Mouse (Mus musculus) MEL (cell line): Measurements from ENCODE around the gene Haus2. TPM values are rescaled to one million over a fixed set of nuclear protein-coding genes. Genes with fewer than 3 reads are reported as not detected.

Experiments used
- DNase-seq: peaks from one replicate; pipeline ENCODE4 v3.0.0; 2011; ENCODE audit warnings: low read depth, low spot score
- H3K27ac ChIP-seq: 2 replicates; pipeline ENCODE4 v1.5.1; 2012; ENCODE audit warnings: low read depth, mild to moderate bottlenecking, control low read depth, low read length, moderate library complexity; ENCODE audit not compliant: control insufficient read depth
- H3K27me3 ChIP-seq, 2 experiments: fragments of 150-350 bp in 1 of 2; sonication (generic) in 1 of 2; 2 replicates each; pipeline ENCODE4 v1.6.1; 2012; ENCODE audit warnings: low read length in 2 of 2, mild to moderate bottlenecking in 2 of 2, improper control_type of control experiment in 1 of 2, moderate library complexity in 1 of 2; ENCODE audit not compliant: insufficient read depth in 2 of 2, control insufficient read depth in 1 of 2
- H3K36me3 ChIP-seq, 2 experiments: 2 replicates each; pipeline ENCODE4 v1.6.1; 2012 to 2014; ENCODE audit warnings: low read length in 2 of 2, improper control_type of control experiment in 1 of 2, inconsistent platforms in 1 of 2, mild to moderate bottlenecking in 1 of 2; ENCODE audit not compliant: insufficient read depth in 2 of 2, control insufficient read depth in 1 of 2
- H3K4me1 ChIP-seq, 2 experiments: fragments of 150-350 bp in 1 of 2; sonication (generic) in 1 of 2; 2 replicates each; pipeline ENCODE4 v1.6.1; 2012; ENCODE audit warnings: low read length in 2 of 2, improper control_type of control experiment in 1 of 2, mild to moderate bottlenecking in 1 of 2; ENCODE audit not compliant: insufficient read depth in 2 of 2, control insufficient read depth in 1 of 2
- H3K4me3 ChIP-seq, 2 experiments: fragments of 150-350 bp in 1 of 2; sonication (generic) in 1 of 2; 2 replicates each; pipeline ENCODE4 v1.5.1; 2012; ENCODE audit warnings: low read depth in 2 of 2, low read length in 2 of 2, mild to moderate bottlenecking in 2 of 2, moderate library complexity in 2 of 2, control low read depth in 1 of 2, improper control_type of control experiment in 1 of 2; ENCODE audit not compliant: control insufficient read depth in 1 of 2, insufficient read depth in 1 of 2
- H3K79me2 ChIP-seq: 2 replicates; pipeline ENCODE4 v1.6.1; 2012; ENCODE audit warnings: mild to moderate bottlenecking, low read length, moderate library complexity; ENCODE audit not compliant: control insufficient read depth, poor library complexity, insufficient read depth
- H3K9ac ChIP-seq: 2 replicates; pipeline ENCODE4 v1.6.1; 2012; ENCODE audit warnings: low read depth, mild to moderate bottlenecking, control low read depth, low read length, moderate library complexity; ENCODE audit not compliant: control insufficient read depth, poor library complexity, severe bottlenecking
- H3K9me3 ChIP-seq: fragments of 150-350 bp; sonication (generic); replicated peaks from 2 replicates; pipeline ENCODE4 v1.6.1; 2012; ENCODE audit warnings: mild to moderate bottlenecking, low read length, improper control_type of control experiment, moderate library complexity; ENCODE audit not compliant: insufficient read depth
- BHLHE40 ChIP-seq: IDR thresholded peaks from 2 replicates; pipeline ENCODE4 v1.6.1; 2012; ENCODE audit warnings: low read depth, mild to moderate bottlenecking, inconsistent platforms, low read length, improper control_type of control experiment, borderline replicate concordance
- CHD1 ChIP-seq: IDR thresholded peaks from 2 replicates; pipeline ENCODE4 v1.6.1; 2012; ENCODE audit warnings: low read depth, mild to moderate bottlenecking, inconsistent platforms, low read length, improper control_type of control experiment
- CHD2 ChIP-seq: IDR thresholded peaks from 2 replicates; pipeline ENCODE4 v1.6.1; 2011; ENCODE audit warnings: low read length, improper control_type of control experiment
- CTCF ChIP-seq, 3 experiments: IDR thresholded peaks in 2 of 3; conservative IDR thresholded peaks in 1 of 3; 2 replicates each; pipeline ENCODE4 v1.5.1; 2011 to 2012; ENCODE audit warnings: low read length in 3 of 3, low read depth in 2 of 3, mild to moderate bottlenecking in 2 of 3, improper control_type of control experiment in 1 of 3, inconsistent platforms in 1 of 3, mixed read lengths in 1 of 3, moderate library complexity in 1 of 3; ENCODE audit not compliant: control insufficient read depth in 1 of 3, insufficient read depth in 1 of 3, poor library complexity in 1 of 3, severe bottlenecking in 1 of 3
- E2F4 ChIP-seq: IDR thresholded peaks from 2 replicates; pipeline ENCODE4 v1.6.1; 2011; ENCODE audit warnings: low read depth, low read length, improper control_type of control experiment, borderline replicate concordance
- ELF1 ChIP-seq: IDR thresholded peaks from 2 replicates; pipeline ENCODE4 v1.6.1; 2014; ENCODE audit warnings: low read depth, mild to moderate bottlenecking, inconsistent platforms, low read length, improper control_type of control experiment, moderate library complexity
- ETS1 ChIP-seq: IDR thresholded peaks from 2 replicates; pipeline ENCODE4 v1.6.1; 2012; ENCODE audit warnings: low read depth, mild to moderate bottlenecking, inconsistent platforms, low read length, improper control_type of control experiment, moderate library complexity
- GABPA ChIP-seq: IDR thresholded peaks from 2 replicates; pipeline ENCODE4 v1.6.1; 2012; ENCODE audit warnings: low read depth, mild to moderate bottlenecking, inconsistent platforms, low read length, improper control_type of control experiment, moderate library complexity
- GATA1 ChIP-seq: IDR thresholded peaks from 2 replicates; pipeline ENCODE4 v1.6.1; 2011; ENCODE audit warnings: low read depth, low read length, improper control_type of control experiment
- MAFK ChIP-seq: IDR thresholded peaks from 2 replicates; pipeline ENCODE4 v1.6.1; 2011; ENCODE audit warnings: low read depth, mild to moderate bottlenecking, low read length, improper control_type of control experiment, borderline replicate concordance
- MAX ChIP-seq: IDR thresholded peaks from 2 replicates; pipeline ENCODE4 v1.6.1; 2011; ENCODE audit warnings: low read length, improper control_type of control experiment
- MAZ ChIP-seq: IDR thresholded peaks from 2 replicates; pipeline ENCODE4 v1.6.1; 2012; ENCODE audit warnings: low read depth, mild to moderate bottlenecking, inconsistent platforms, low read length, improper control_type of control experiment
- MEF2A ChIP-seq: IDR thresholded peaks from 2 replicates; pipeline ENCODE4 v1.6.1; 2014; ENCODE audit warnings: low read depth, mild to moderate bottlenecking, inconsistent platforms, low read length, improper control_type of control experiment; ENCODE audit not compliant: poor library complexity, insufficient replicate concordance, severe bottlenecking; ENCODE audit errors: extremely low read depth
- MYB ChIP-seq: IDR thresholded peaks from 2 replicates; pipeline ENCODE4 v1.6.1; 2011; ENCODE audit warnings: mild to moderate bottlenecking, low read depth, low read length, improper control_type of control experiment
- MYC ChIP-seq: IDR thresholded peaks from 2 replicates; pipeline ENCODE4 v1.6.1; 2011; ENCODE audit warnings: low read depth, mild to moderate bottlenecking, low read length, improper control_type of control experiment, moderate library complexity
- NELFE ChIP-seq: IDR thresholded peaks from 2 replicates; pipeline ENCODE4 v1.6.1; 2011; ENCODE audit warnings: low read depth, low read length, improper control_type of control experiment
- NRF1 ChIP-seq: IDR thresholded peaks from 2 replicates; pipeline ENCODE4 v1.6.1; 2014; ENCODE audit warnings: low read depth, mild to moderate bottlenecking, inconsistent platforms, low read length, improper control_type of control experiment, moderate library complexity; ENCODE audit not compliant: poor library complexity, insufficient read depth, severe bottlenecking
- POLR2A ChIP-seq, 2 experiments: IDR thresholded peaks; 2 replicates each; pipeline ENCODE4 v1.6.1; 2011 to 2012; ENCODE audit warnings: low read length in 2 of 2, mild to moderate bottlenecking in 2 of 2, control low read depth in 1 of 2, improper control_type of control experiment in 1 of 2, low read depth in 1 of 2, moderate library complexity in 1 of 2; ENCODE audit not compliant: control insufficient read depth in 1 of 2, insufficient read depth in 1 of 2, poor library complexity in 1 of 2
- POLR2AphosphoS2 ChIP-seq: IDR thresholded peaks from 2 replicates; pipeline ENCODE4 v1.6.1; 2011; ENCODE audit warnings: low read length, improper control_type of control experiment
- RAD21 ChIP-seq: IDR thresholded peaks from 2 replicates; pipeline ENCODE4 v1.6.1; 2011; ENCODE audit warnings: mild to moderate bottlenecking, low read depth, low read length, improper control_type of control experiment
- RCOR1 ChIP-seq: IDR thresholded peaks from 2 replicates; pipeline ENCODE4 v1.6.1; 2012; ENCODE audit warnings: low read depth, mild to moderate bottlenecking, inconsistent platforms, low read length, improper control_type of control experiment
- SMC3 ChIP-seq: IDR thresholded peaks from 2 replicates; pipeline ENCODE4 v1.6.1; 2011; ENCODE audit warnings: low read depth, low read length, improper control_type of control experiment
- TAL1 ChIP-seq: IDR thresholded peaks from 2 replicates; pipeline ENCODE4 v1.6.1; 2012; ENCODE audit warnings: mild to moderate bottlenecking, inconsistent platforms, low read length, moderate library complexity, mixed read lengths
- TBP ChIP-seq: IDR thresholded peaks from 2 replicates; pipeline ENCODE4 v1.8.0; 2011; ENCODE audit warnings: low read depth, low read length, improper control_type of control experiment
- TCF12 ChIP-seq: IDR thresholded peaks from 2 replicates; pipeline ENCODE4 v1.6.1; 2014; ENCODE audit warnings: low read depth, mild to moderate bottlenecking, inconsistent platforms, low read length, improper control_type of control experiment, moderate library complexity
- UBTF ChIP-seq: IDR thresholded peaks from 2 replicates; pipeline ENCODE4 v1.6.1; 2012; ENCODE audit warnings: low read depth, mild to moderate bottlenecking, inconsistent platforms, low read length, improper control_type of control experiment, moderate library complexity, borderline replicate concordance; ENCODE audit not compliant: insufficient read depth
- USF1 ChIP-seq: IDR thresholded peaks from 2 replicates; pipeline ENCODE4 v1.6.1; 2014; ENCODE audit warnings: low read depth, mild to moderate bottlenecking, inconsistent platforms, low read length, improper control_type of control experiment, moderate library complexity
- USF2 ChIP-seq, 2 experiments: IDR thresholded peaks; 2 replicates each; pipeline ENCODE4 v1.6.1; 2011 to 2012; ENCODE audit warnings: improper control_type of control experiment in 2 of 2, low read length in 2 of 2, borderline replicate concordance in 1 of 2, inconsistent platforms in 1 of 2, low read depth in 1 of 2, mild to moderate bottlenecking in 1 of 2; ENCODE audit not compliant: insufficient read depth in 1 of 2
- ZC3H11A ChIP-seq: IDR thresholded peaks from 2 replicates; pipeline ENCODE4 v1.6.1; 2012; ENCODE audit warnings: low read depth, mild to moderate bottlenecking, inconsistent platforms, low read length, improper control_type of control experiment
- ZKSCAN1 ChIP-seq: IDR thresholded peaks from 2 replicates; pipeline ENCODE4 v1.6.1; 2012; ENCODE audit warnings: low read depth, mild to moderate bottlenecking, inconsistent platforms, low read length, improper control_type of control experiment, moderate library complexity
- ZMIZ1 ChIP-seq: IDR thresholded peaks from 2 replicates; pipeline ENCODE4 v1.6.1; 2012; ENCODE audit warnings: low read depth, mild to moderate bottlenecking, inconsistent platforms, low read length, improper control_type of control experiment, moderate library complexity
- ZNF384 ChIP-seq: IDR thresholded peaks from 2 replicates; pipeline ENCODE4 v1.6.1; 2012; ENCODE audit warnings: low read depth, mild to moderate bottlenecking, inconsistent platforms, low read length, improper control_type of control experiment
- polyA plus RNA-seq, 2 experiments: library from polyadenylated mRNA; stranded (reverse) in 1 of 2; unstranded in 1 of 2; fragments of >175 nt in 1 of 2; fragments of >200 nt in 1 of 2; gene quantifications; 2 replicates each; pipeline versions ENCODE4 v1.2.1 to v1.2.4; 2012; ENCODE audit warnings: low replicate concordance in 2 of 2, low read depth in 1 of 2; ENCODE audit not compliant: insufficient read length in 2 of 2, insufficient read depth in 1 of 2, missing spikeins in 1 of 2
- total RNA-seq: library from RNA; depleted of rRNA; stranded (reverse); fragments of 300-350 nt; gene quantifications from 2 replicates; pipeline ENCODE4 v1.2.3, GENCODE M21; 2012

The Haus2 gene
- total and polyA plus RNA-seq, 3 experiments, result 14.5 to 16.7 TPM; not detected in 1

DNA sequence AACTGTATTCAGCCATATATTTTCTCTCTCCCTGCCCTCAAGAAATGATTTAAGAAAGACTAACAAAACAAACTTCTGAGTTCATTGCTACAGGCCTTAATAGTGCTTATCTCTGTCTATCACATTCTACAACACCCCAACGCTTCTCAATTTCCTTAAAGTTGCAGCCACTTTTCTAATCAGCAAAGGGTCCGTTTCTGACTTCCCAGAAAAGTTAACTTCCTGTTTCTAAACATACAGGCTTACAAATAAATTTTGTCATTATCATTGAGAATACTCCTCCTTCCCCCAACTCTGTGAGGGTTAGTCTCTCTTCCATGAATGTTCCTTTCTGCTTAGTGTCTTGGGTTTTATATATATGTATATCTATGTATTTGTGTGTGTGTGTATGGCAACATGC lies 43.8 kb upstream of the Haus2 start (continued):
- TF ChIP-seq TAL1, result peak; percentile 84
- TF ChIP-seq NELFE, result peak; percentile 49; the same call in 1 of the 2 replicates
- TF ChIP-seq, all 39 proteins: peak for 18

DNA sequence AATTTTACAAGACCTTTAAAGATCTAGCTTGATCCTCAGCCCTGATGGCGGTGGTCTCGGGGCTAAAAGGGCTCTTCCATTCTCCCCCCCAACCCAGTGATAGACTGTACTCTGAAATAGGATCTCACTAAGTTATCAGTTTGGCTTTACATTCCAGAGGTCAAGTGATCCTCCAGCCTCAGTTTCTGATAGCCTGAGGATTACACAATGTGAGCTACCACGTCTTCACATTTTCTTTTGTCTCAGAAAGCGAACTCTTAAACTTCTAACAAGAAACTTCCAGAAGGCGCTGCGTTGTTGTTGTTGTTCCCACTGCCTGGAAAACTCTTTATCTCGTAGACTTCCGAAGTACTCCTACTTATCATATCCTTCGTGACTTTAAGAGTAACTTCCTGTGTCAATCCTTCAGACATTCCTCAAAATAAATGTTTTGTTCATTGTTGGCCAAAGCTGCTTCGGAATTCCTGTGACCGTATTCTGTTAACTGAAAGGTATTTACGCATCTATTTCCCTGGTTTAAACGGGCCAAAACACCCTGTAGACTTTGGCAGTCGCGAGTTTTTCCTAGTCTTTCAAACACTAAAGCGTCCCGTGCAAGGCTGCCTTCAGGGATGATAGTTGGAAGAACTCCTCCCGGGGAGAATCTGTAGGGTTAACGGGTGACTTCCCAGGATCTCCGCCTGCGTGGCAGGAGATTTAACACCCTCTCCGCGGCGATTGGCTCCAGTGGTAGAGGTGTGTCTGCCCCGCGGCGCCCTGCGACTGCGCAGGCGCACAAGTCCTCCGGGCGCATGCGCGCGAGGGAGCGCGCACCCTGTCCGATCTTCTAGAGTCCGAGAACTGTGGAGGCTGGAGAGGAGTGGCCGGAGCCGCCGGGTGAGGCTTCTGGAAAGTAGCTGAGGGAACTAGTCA lies 42.0 kb upstream of the Haus2 start, which contains the start of gene Snap23:
Gene Snap23, plus strand, starts transcription at position 786 of the 912 bp plus-strand sequence.
- peaks cover 52% of the 10 kb centered on the region for H3K79me2 ChIP-seq
- peaks cover 0 to 46% of the 10 kb centered on the region in 2 experiments; a peak in 3 of 4 replicates for H3K36me3 ChIP-seq
- peak within 1 kb of the TSS; percentile 91 to 94 for H3K4me3 ChIP-seq
- DNase-seq, result peak; percentile 94
- H3K9ac ChIP-seq, result peak within 1 kb of the TSS; percentile 84
- no peaks in the 10 kb centered on the region for H3K27me3 ChIP-seq
- H3K27ac ChIP-seq, result peak within 1 kb of the TSS; percentile 89
- H3K9me3 ChIP-seq, result no peaks in the 10 kb centered on the region
- peaks cover 15 to 27% of the 10 kb centered on the region in 2 experiments for H3K4me1 ChIP-seq
- TF ChIP-seq TBP (peak; percentile 69; the same call in 1 of the 2 replicates), USF2 (IDR thresholded peaks at IDR 0.05; ENCODE audit: borderline replicate concordance in 1 of 2, insufficient read depth in 1 of 2, low read depth in 1 of 2, low read length in 2 of 2) (no peak), CHD2 (no peak), MYC (no peak), MAZ (0 out of 2 replicates have a peak, but pooled peaks have one; percentile 42), ETS1 (no peak; the same call in 1 of the 2 replicates), UBTF (no peak), GATA1 (0 out of 2 replicates have a peak, but pooled peaks have one; percentile 9), NRF1 (peak; percentile 99), GABPA (no peak), BHLHE40 (peak; percentile 8; the same call in 1 of the 2 replicates), NELFE (peak; percentile 94), POLR2A (IDR thresholded peaks at IDR 0.05; ENCODE audit: control insufficient read depth in 1 of 2, insufficient read depth in 1 of 2, low read depth in 1 of 2, low read length in 2 of 2, poor library complexity in 1 of 2) (peak; percentile 46 to 89; a peak in 3 of 4 replicates), ZNF384 (no peak), CHD1 (0 out of 2 replicates have a peak, but pooled peaks have one; percentile 12), MAX (no peak; the same call in none of the 2 replicates), CTCF (IDR thresholded peaks at IDR 0.05 in 2 of 3, conservative IDR thresholded peaks at IDR 0.05 in 1 of 3; ENCODE audit: control insufficient read depth in 1 of 3, insufficient read depth in 1 of 3, low read depth in 2 of 3, low read length in 3 of 3, poor library complexity in 1 of 3, severe bottlenecking in 1 of 3) (no peak), MYB (no peak), ZC3H11A (no peak), RCOR1 (no peak), TCF12 (peak; percentile 66), ELF1 (0 out of 2 replicates have a peak, but pooled peaks have one; percentile 18), SMC3 (no peak), POLR2AphosphoS2 (peak; percentile 81), ZMIZ1 (peak; percentile 77; the same call in 1 of the 2 replicates), ZKSCAN1 (no peak), E2F4 (no peak), USF1 (no peak), MEF2A (no peak), MAFK (no peak), RAD21 (no peak)
